Mouse (Mus musculus) forelimb bud, embryonic 11.5 days (tissue): ENCODE results near the gene Rnf144b.

Source experiments
- DNase-seq: peaks from one replicate; pipeline ENCODE4 v3.0.0-alpha.2; 2012; ENCODE audit warnings: low read depth, low spot score

Rnf144b gene

GRCm38 (mm10) chr13:47178182-47178581, 55.7 kb downstream of the Rnf144b start:
- DNase-seq: no peak

GRCm38 (mm10) chr13:47180776-47181175, 58.3 kb downstream of the Rnf144b start:
- no peak for DNase-seq

GRCm38 (mm10) chr13:47182366-47182765, 59.9 kb downstream of the Rnf144b start:
- DNase-seq: no peak

- no peak for DNase-seq
Measured at GRCm38 (mm10) chr13:47183033-47183730, 60.7 kb downstream of the Rnf144b start.

GRCm38 (mm10) chr13:47183771-47184170, 61.3 kb downstream of the Rnf144b start:
- no peak for DNase-seq

- no peak for DNase-seq
Measured at GRCm38 (mm10) chr13:47187836-47188235, 65.4 kb downstream of the Rnf144b start.

- no peak for DNase-seq
Measured at GRCm38 (mm10) chr13:47189971-47190370, 67.5 kb downstream of the Rnf144b start.

- no peak for DNase-seq
Measured at GRCm38 (mm10) chr13:47192200-47192599, 69.7 kb downstream of the Rnf144b start.

- DNase-seq: no peak
Measured at GRCm38 (mm10) chr13:47192771-47193170, 70.3 kb downstream of the Rnf144b start.

- DNase-seq: peak; percentile 50
Measured at GRCm38 (mm10) chr13:47193326-47194153, 71.1 kb downstream of the Rnf144b start.

- no peak for DNase-seq
Measured at GRCm38 (mm10) chr13:47194695-47195094, 72.2 kb downstream of the Rnf144b start.

GRCm38 (mm10) chr13:47195491-47195890, 73.0 kb downstream of the Rnf144b start:
- no peak for DNase-seq

- DNase-seq: no peak
Measured at GRCm38 (mm10) chr13:47200011-47200670, 77.7 kb downstream of the Rnf144b start.

- DNase-seq: no peak
Measured at GRCm38 (mm10) chr13:47201962-47202624, 79.6 kb downstream of the Rnf144b start.

GRCm38 (mm10) chr13:47210496-47210895, 88.0 kb downstream of the Rnf144b start:
- no peak for DNase-seq

- DNase-seq: no peak
Measured at GRCm38 (mm10) chr13:47210992-47211391, 88.5 kb downstream of the Rnf144b start.

GRCm38 (mm10) chr13:47211581-47211980, 89.1 kb downstream of the Rnf144b start:
- no peak for DNase-seq

- DNase-seq: no peak
Measured at GRCm38 (mm10) chr13:47213817-47214216, 91.4 kb downstream of the Rnf144b start.

GRCm38 (mm10) chr13:47214895-47215294, 92.4 kb downstream of the Rnf144b start:
- no peak for DNase-seq

GRCm38 (mm10) chr13:47215815-47216585, 93.5 kb downstream of the Rnf144b start:
- DNase-seq: no peak

- DNase-seq: no peak
Measured at GRCm38 (mm10) chr13:47217107-47217571, 94.7 kb downstream of the Rnf144b start.
